Mouse (Mus musculus): ENCODE data around the gene Fcrl1. TPM values are rescaled to one million over a fixed set of nuclear protein-coding genes. Genes with fewer than 3 reads are reported as not detected.
"Not testable (repeated sequence)": the region's sequence is repeated elsewhere in the genome, so short reads cannot be mapped to it uniquely, and the experiment has no call there.

The Fcrl1 gene
- polyA plus RNA-seq, 1 experiment = 2.4 TPM

DNA sequence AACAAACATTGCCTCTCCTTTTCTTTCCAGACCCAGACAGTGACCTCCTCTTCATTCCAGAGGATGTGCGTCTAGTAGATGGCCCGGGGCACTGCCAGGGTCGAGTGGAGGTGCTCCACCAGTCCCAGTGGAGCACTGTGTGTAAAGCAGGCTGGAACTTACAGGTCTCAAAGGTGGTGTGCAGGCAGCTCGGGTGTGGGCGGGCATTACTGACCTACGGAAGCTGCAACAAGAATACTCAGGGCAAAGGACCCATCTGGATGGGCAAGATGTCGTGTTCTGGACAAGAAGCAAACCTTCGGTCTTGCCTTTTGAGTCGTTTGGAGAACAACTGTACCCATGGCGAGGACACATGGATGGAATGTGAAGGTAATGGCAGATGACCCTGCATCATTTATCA lies 8.7 kb upstream of the Fcrl1 start:
- Histone ChIP-seq H3K27me3 (replicated peaks; ENCODE audit: control insufficient read depth, insufficient read depth, low read length) (no peaks in the 10 kb centered on the region), H3K4me3 (ENCODE audit: insufficient read depth, low read depth, low read length) (no peak overlapping the region), H3K27ac (ENCODE audit: insufficient read depth, low read depth, low read length) (no peak overlapping the region), H3K36me3 (ENCODE audit: control insufficient read depth, insufficient read depth, low read length) (no peaks in the 10 kb centered on the region), H3K4me1 (ENCODE audit: control insufficient read depth, insufficient read depth, low read length) (no peaks in the 10 kb centered on the region)
- no peak for DNase-seq
- TF ChIP-seq POLR2A (IDR thresholded peaks at IDR 0.05; ENCODE audit: low read depth, low read length) = no peak
- 78% methylated on average over 10 of the region's 10 CpGs for WGBS

DNA sequence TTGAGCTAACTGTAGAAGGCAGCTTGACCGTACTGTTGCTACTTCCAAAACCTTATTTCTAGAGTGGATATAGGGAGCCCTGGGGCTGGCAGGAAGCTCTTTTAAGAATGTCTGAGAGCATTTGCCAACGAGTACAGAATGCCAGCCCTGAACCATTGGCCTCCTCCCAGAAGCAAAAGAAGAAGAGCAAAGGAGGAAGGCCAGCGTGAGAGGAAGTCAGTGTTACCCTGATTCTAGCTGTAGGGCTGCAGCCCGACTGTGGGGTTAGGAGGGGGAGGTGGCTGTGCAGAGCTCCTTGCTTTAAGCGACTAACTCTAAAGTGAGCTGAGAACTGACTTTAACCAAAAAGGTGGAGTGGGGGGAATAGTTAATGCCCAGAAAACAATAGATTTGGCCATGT lies 7.0 kb upstream of the Fcrl1 start:
- Histone ChIP-seq H3K36me3 (ENCODE audit: control insufficient read depth, insufficient read depth, low read length) (no peaks in the 10 kb centered on the region), H3K27me3 (replicated peaks; ENCODE audit: control insufficient read depth, insufficient read depth, low read length) (no peaks in the 10 kb centered on the region), H3K4me3 (ENCODE audit: insufficient read depth, low read depth, low read length) (no peak overlapping the region), H3K27ac (ENCODE audit: insufficient read depth, low read depth, low read length) (no peak overlapping the region), H3K4me1 (ENCODE audit: control insufficient read depth, insufficient read depth, low read length) (no peaks in the 10 kb centered on the region)
- DNase-seq = no peak
- no peak for TF ChIP-seq CTCF (conservative IDR thresholded peaks at IDR 0.05; ENCODE audit: insufficient read depth, insufficient read length, low read depth, low read length)
- TF ChIP-seq POLR2A (IDR thresholded peaks at IDR 0.05; ENCODE audit: low read depth, low read length) = no peak
- 71% methylated on average over 5 of the region's 5 CpGs for WGBS

DNA sequence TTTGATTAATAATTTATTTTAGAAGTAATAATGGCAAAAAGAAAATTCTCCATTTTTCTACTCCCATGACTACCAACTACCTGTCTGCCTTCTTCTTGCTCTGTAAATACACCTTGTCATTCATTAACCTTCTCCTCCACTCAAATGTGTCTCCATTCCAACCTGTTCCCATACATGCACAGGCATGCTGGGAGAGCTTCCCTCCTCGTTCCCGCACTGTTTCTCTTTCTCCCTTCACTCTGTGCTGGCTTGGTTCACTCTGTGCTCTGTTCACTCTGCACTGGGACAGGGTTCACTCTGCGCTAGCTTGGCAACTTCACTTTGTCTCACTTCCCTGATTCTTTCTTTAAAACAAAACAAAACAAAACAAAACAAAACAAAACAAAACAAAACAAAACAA lies 1.0 kb downstream of the Fcrl1 start:
- 27% methylated on average over 3 of the region's 3 CpGs for WGBS
- DNase-seq = no peak
- Histone ChIP-seq H3K4me1 (ENCODE audit: control insufficient read depth, insufficient read depth, low read length) (peaks cover 6% of the 10 kb centered on the region), H3K4me3 (ENCODE audit: insufficient read depth, low read depth, low read length) (no peak overlapping the region), H3K27ac (ENCODE audit: insufficient read depth, low read depth, low read length) (no peak overlapping the region), H3K36me3 (ENCODE audit: control insufficient read depth, insufficient read depth, low read length) (no peaks in the 10 kb centered on the region), H3K27me3 (replicated peaks; ENCODE audit: control insufficient read depth, insufficient read depth, low read length) (no peaks in the 10 kb centered on the region)
- no peak for TF ChIP-seq CTCF (conservative IDR thresholded peaks at IDR 0.05; ENCODE audit: insufficient read depth, insufficient read length, low read depth, low read length)
- no peak for TF ChIP-seq POLR2A (IDR thresholded peaks at IDR 0.05; ENCODE audit: low read depth, low read length)

DNA sequence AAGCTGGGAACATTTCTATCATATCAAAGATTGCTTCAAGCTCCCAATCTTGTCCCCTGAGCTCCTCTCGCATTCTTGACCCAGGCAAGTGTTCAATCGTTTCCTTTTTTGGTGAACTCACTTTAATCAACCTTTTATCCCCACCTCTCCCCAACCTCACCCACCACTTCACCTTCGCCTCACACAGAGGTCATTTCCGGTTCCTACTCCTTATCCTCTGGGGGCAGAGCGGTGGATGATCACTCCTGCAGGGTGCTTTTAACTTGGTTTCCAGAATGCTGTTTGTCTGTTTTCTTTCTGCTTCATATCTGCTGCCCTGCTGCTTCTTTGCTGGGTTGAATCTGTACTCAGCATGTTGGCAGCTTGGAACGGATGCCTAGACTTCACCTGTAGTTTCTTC lies 1.5 kb downstream of the Fcrl1 start:
- Histone ChIP-seq H3K4me3 (ENCODE audit: insufficient read depth, low read depth, low read length) (no peak overlapping the region), H3K4me1 (ENCODE audit: control insufficient read depth, insufficient read depth, low read length) (peaks cover 6% of the 10 kb centered on the region), H3K27me3 (replicated peaks; ENCODE audit: control insufficient read depth, insufficient read depth, low read length) (no peaks in the 10 kb centered on the region), H3K27ac (ENCODE audit: insufficient read depth, low read depth, low read length) (no peak overlapping the region), H3K36me3 (ENCODE audit: control insufficient read depth, insufficient read depth, low read length) (no peaks in the 10 kb centered on the region)
- no peak for DNase-seq
- WGBS = 51% methylated on average over 6 of the region's 6 CpGs
- TF ChIP-seq CTCF (conservative IDR thresholded peaks at IDR 0.05; ENCODE audit: insufficient read depth, insufficient read length, low read depth, low read length) = no peak
- TF ChIP-seq POLR2A (IDR thresholded peaks at IDR 0.05; ENCODE audit: low read depth, low read length) = no peak

DNA sequence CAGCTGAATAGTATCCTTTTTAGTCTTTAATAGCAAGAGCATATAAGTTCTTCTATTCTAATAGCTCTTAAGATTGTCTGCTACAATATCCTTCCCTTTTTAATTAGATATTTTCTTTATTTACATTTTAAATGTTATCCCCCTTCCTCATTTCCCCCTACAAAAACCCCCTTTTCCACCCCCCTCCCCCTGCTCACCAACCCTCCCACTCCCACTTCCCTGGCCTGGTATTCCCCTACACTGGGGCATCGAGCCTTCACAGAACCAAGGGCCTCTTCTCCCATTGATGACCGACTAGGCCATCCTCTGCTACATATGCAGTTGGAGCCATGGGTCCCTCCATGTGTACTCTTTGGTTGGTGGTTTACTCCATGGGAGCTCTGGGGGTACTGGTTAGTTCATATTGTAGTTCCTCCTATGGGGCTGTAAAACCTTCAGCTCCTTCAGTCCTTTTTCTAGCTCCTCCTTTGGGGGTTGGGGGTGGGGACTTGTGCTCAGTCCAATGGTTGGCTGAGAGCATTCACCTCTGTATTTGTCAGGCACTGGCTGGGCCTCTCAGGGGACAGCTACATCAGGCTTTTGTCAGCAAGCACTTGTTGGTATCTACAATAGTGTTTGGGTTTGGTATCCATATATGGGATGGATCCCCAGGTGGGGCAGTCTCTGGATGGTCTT lies 3.6 kb downstream of the Fcrl1 start:
- not testable (repeated sequence) for DNase-seq; H3K36me3 ChIP-seq (ENCODE audit: control insufficient read depth, insufficient read depth, low read length); H3K4me1 ChIP-seq (ENCODE audit: control insufficient read depth, insufficient read depth, low read length); H3K27me3 ChIP-seq (replicated peaks; ENCODE audit: control insufficient read depth, insufficient read depth, low read length); H3K4me3 ChIP-seq (ENCODE audit: insufficient read depth, low read depth, low read length); H3K27ac ChIP-seq (ENCODE audit: insufficient read depth, low read depth, low read length)
- 94% methylated on average over 2 of the region's 2 CpGs for WGBS

DNA sequence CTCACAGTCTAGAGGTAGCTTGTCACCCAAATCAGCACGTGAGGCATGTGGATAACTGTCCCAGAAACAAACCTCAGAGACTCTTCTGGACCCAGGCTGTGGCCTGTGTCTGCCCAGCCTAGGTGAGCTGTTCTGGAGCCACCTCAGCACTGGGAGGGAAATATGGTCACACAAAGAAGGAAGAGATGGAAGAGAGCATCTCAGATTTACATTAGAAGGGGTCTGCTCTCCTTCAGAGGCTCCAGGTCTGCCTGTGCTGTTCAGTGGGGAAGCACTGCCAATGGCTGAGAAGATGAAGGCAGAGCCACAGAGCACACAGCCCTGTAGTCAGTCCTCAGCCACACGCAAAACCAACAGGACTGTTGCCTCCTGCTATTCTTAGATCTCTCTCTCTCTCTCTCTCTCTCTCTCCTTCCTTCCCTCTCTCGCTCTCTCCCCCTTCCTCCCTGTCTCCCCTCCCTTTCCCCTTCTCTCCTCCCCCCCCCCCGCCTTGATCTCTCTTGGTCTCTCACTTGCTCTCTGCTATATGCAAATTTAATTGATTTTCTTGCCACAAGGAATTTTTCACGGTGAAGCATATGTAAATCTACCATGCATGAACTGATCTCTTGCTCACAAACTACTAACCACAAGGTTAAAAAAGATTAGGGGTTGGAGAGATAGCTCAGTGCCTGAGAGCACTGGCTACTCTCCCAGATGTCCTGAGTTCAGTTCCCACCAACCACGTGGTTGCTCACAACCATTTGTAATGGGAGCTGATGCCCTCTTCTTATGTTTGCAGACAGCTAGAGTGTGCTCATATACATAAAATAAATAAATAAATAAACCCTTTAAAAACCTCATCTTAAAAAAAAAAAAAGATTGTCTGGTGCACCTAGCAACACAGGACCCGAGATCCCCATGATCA lies 5.9 kb downstream of the Fcrl1 start:
- WGBS = 62% methylated on average over 7 of the region's 7 CpGs

DNA sequence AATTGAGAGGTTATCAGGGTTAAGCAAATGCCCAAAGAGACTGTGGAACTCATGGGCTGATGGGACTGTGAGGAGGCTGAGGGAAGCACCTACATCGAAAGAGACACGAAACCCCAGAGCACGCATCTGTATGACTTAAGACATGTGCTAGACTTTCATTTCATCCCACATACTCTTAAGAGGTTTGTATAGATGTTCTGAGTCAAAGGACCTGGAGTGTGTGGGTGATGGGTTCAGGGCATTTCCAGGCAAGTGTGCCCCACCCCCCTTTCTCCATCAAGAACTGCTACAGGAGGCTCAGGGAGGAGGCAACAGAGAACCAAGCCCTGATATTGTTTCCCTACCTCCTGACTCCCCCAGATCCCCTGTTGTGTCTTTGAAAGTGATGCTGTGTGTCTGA lies 7.1 kb downstream of the Fcrl1 start:
- no peaks in the 10 kb centered on the region for H3K36me3 ChIP-seq (ENCODE audit: control insufficient read depth, insufficient read depth, low read length)
- DNase-seq = no peak
- H3K4me1 ChIP-seq (ENCODE audit: control insufficient read depth, insufficient read depth, low read length) = no peaks in the 10 kb centered on the region
- H3K4me3 ChIP-seq (ENCODE audit: insufficient read depth, low read depth, low read length) = no peak overlapping the region
- no peaks in the 10 kb centered on the region for H3K27me3 ChIP-seq (replicated peaks; ENCODE audit: control insufficient read depth, insufficient read depth, low read length)
- WGBS = 90% methylated on average over 3 of the region's 3 CpGs
- no peak for TF ChIP-seq POLR2A (IDR thresholded peaks at IDR 0.05; ENCODE audit: low read depth, low read length)
- no peak overlapping the region for H3K27ac ChIP-seq (ENCODE audit: insufficient read depth, low read depth, low read length)

More for the DNA sequence above, 5.9 kb downstream of the Fcrl1 start:
- H3K4me3 ChIP-seq (ENCODE audit: insufficient read depth, low read depth, low read length) = no peak overlapping the region
- H3K4me1 ChIP-seq (ENCODE audit: control insufficient read depth, insufficient read depth, low read length) = peaks cover 6% of the 10 kb centered on the region
- H3K36me3 ChIP-seq (ENCODE audit: control insufficient read depth, insufficient read depth, low read length) = no peaks in the 10 kb centered on the region
- H3K27ac ChIP-seq (ENCODE audit: insufficient read depth, low read depth, low read length) = no peak overlapping the region
- TF ChIP-seq POLR2A (IDR thresholded peaks at IDR 0.05; ENCODE audit: low read depth, low read length) = no peak
- TF ChIP-seq CTCF (conservative IDR thresholded peaks at IDR 0.05; ENCODE audit: insufficient read depth, insufficient read length, low read depth, low read length) = no peak
- no peaks in the 10 kb centered on the region for H3K27me3 ChIP-seq (replicated peaks; ENCODE audit: control insufficient read depth, insufficient read depth, low read length)
- no peak for DNase-seq
